Mouse (Mus musculus) c-Kit-positive CD71-negative TER-119-negative erythroid progenitor cells, embryonic 14.5 days (primary cell): ENCODE results near the gene Mecom.
"Not testable (repeated sequence)": the region's sequence is repeated elsewhere in the genome, so short reads cannot be mapped to it uniquely, and the experiment has no call there.

Experiments used
- DNase-seq: peaks from one replicate; pipeline ENCODE4 v3.0.0-alpha.2; 2013; ENCODE audit warnings: low read depth

Mecom gene

GRCm38 (mm10) chr3:30547908-30548307, at the start of gene Mecom:
Gene Mecom, minus strand, starts transcription at chr3:30548008.
- DNase-seq, result no peak

DNA sequence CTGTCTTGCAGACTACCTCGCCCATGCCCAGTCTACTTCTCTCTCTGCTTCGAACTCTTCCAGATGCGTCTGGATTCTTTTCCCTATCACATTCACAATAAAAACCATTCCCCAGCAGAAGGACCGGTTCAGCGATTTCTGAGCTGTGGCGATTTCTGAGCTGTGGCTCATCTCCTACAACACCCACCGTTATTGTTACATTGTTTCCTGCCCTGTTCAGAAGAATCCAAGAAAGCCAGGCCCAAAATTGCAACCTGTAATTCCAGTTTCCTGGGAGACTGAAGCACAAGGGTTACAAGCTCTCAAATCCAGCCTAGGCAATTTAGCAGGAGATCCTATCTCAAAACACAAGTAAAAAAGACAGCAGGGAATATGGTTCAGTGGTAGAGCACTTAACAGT, 49.5 kb upstream of the Mecom start:
- DNase-seq, result no peak

GRCm38 (mm10) chr3:30595111-30595832, 47.5 kb upstream of the Mecom start:
- no peak for DNase-seq

GRCm38 (mm10) chr3:30593719-30594485, 46.1 kb upstream of the Mecom start:
- DNase-seq, result no peak

DNA sequence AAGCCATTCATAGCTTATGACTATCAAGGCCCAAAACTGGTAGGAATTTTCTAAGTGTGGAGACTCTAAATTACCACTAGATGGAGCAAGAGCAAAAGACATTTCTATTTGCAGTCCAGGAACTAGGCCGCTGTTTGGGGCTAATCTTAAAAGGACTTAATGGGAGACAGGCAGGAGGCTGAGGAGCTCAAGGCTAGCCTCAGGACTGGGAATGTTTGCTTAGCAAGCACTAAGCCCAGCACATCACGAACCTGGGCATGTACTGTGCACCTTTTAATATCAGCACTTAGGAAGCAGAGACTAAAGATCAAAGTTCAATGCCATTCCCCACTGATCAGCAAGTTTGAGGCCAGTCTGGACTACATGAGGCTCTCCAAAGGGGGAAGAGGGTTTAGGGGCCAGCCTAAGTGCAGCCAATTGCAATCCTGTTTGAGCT, 44.6 kb upstream of the Mecom start:
- no peak for DNase-seq

- no peak for DNase-seq
Observed at GRCm38 (mm10) chr3:30588865-30589264, 41.1 kb upstream of the Mecom start.

DNA sequence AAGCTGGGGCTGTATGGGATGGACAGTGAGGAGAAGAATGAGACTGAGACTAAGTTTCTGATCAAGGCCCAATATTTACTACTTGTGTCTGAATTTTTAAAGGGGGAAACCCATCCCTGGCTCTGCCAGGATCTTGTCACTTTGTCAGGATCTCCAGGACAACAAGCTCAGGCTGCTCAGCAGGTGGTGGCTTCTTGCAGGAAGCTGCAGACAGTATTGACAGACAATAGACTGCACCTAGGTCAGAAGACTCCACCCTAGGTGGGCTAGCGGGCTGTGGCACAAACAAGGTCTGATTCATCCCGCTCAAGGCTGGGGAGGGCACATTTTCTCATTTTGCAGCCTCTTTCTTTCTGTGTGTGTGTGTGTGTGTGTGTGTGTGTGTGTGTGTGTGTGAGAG, 25.7 kb upstream of the Mecom start:
- no peak for DNase-seq

GRCm38 (mm10) chr3:30566333-30566732, 18.5 kb upstream of the Mecom start:
- not testable (repeated sequence) for DNase-seq

DNA sequence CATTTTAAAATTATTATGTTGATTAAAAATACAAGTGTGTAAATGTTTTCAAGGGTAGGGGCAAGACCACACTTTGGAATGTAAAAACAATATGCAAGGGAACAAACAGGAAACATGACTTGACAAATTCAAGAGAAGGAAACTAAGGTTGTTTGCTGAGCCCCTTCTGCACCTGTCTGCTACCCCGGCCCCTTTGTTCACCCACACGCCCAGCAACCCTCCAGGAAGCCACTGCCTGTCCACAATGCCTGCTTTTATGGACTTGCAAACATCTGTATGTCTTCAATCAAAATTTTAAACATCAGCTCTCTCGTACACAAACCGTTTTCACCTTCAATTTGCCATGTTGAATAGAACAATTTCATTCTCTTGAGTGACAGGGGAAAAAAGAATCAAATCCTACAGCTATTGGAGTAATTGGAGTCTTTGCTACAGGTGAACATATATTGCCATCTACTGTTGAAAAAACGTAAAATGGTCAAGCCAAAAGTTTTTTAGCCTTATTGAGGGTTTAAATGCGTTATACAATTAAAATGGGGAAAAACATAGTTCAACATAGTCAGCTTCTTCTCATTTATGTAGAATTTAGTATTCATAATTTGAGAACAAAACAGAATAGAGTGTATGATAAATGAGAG, 13.0 kb upstream of the Mecom start:
- DNase-seq, result no peak

DNA sequence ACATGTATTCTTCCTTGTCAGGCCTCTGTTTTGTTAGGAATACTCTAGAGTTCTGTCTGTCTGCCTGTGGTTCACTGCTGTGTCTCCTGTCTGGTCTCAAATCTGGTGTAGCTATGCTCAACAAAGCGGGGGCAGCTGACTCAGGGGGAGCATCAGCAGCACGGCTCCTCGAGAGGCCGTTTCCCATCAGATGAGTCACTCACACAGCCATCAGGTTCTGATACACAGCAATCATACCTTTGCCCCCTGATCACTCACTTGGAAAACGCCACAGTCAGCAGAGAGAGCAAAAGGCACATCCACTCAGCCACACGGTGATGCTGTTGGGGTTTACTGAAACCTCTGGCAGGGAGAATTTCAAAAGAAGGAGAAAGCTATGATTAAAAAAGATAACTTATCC, 5.9 kb upstream of the Mecom start:
- DNase-seq, result no peak

DNA sequence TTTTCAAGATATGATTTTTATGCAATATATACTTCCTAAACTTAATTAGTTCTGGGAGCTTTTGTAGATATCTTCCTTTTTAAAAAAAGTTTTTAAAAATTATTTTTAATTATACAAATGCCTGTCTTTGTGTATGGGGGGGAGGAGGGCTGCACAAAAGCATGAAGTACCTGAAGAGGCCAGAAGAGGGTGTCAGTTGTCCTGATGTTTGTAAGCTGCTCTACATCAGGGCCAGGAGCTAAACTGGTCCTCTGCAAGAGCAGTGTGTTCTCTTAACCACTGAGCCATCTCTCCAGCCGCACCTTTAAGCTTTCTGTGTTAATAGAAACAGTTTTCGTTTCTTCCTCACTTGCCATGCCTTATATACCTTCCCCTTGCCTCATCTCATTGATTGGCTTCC, 2.4 kb upstream of the Mecom start:
- no peak for DNase-seq

DNA sequence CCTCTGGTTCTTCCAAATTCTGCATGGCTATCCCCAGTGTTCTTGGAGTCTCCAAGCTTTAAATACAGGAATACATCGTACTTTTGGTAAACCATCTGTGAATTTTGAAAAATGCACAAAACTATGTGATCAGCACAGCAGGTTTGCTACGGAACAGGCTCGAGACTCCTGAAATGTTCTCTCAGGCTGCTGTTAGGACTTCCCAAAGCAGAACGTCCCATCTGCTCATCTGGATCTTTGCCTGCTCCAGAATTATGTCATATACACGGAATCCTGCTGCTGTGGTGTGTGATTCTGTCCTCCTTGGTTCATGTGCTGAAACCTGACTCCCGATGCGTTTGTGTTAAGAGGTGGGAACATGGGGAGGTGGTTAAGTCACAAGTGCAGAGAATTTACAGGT, 1.1 kb upstream of the Mecom start:
- DNase-seq, result no peak

- DNase-seq, result no peak
Observed at GRCm38 (mm10) chr3:30546831-30547369, 908 bp downstream of the Mecom start.

GRCm38 (mm10) chr3:30546366-30546765, 1.4 kb downstream of the Mecom start:
- DNase-seq, result no peak

DNA sequence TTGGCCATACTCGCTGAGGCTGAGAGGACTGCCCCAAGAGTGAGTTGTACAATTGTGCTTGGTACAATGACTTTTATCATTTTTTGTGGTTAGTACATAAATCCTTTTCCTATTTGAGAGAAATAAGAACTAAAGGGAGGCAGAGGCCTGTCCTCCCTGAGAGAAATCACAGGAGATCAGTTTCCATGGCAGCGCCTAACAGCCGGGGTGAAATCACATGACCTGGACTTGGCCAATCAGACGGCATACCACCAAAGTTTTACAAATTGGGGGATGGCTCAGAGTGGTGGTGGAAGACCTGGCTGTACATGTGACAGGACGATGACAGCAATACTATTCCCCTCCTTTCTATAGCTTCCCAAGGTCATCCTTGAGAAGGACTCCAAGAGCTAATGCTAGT, 2.6 kb downstream of the Mecom start:
- no peak for DNase-seq

DNA sequence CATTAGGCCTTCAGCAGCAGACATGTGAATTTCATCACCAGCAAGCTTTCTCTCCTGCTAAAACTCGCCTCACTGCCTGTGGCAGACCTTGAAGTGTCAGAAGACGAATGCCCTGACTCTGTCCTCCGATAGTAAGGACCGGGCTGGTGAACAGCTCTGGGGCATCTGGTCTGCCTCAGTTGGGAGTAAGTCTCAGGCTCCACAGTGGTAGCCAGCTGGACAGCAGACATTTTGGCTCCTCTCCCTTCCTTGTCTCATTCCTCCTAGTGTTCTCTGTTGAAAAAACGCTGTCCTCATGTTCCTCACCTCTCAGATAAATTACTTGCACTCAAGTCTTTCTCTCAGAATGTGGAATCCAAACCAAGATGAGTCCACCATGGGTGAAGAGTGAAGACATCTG, 3.5 kb downstream of the Mecom start:
- no peak for DNase-seq

DNA sequence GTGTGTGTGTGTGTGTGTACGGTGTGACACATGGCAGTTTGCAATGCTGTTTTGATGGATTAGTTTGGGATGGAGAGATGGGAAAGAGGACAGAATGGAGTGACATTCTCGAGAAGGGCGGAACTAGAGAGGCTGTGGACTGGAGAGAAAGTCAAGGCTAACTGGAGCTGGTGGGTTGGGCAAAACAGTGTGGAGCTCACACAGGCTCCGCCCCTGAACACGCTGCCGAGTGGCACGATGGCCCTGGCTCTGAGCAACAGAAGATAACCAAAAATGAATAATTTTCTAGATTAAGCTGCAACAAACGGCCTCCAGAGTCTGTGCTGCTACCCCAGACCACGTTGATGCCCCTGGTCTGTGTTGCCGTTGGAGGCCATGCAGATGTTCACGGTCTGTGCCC, 12.0 kb downstream of the Mecom start:
- DNase-seq, result no peak

DNA sequence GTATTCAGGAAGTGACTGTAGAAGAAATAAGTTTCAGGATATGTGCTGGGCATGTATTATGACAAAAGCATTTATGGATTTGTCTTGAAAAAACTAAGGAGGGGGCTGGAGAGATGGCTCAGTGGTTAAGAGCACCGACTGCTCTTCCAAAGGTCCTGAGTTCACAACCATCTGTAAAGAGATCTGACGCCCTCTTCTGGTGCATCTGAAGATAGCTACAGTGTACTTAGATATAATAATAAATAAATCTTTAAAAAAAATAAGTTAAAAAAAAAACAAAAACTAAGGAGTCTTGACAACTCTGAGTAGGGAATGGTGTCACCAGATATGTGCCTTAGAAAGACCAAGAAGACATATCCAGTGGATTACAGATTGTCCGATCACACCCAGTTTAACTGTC, 27.1 kb downstream of the Mecom start:
- DNase-seq, result not testable (repeated sequence)

DNA sequence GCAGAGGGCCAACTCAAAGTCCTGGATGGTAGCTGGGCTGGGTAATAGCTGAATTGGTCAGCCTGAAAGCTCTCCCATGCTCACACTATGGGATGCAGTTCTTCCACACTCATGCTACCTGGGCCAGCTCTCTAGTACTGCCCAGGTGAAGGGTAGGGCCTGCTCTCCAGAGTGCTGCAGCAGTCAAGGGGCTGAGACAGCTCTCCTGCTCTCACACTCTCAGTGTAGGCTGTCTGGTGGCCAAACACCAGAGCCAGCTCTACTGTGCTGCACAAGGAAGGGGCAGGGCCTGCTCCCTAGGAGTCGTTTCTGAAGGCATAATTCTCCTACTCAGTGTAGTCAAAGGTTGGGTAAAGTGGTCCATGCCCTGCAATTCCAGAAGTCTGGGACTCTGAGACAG, 28.4 kb downstream of the Mecom start:
- DNase-seq, result no peak

- no peak for DNase-seq
Observed at GRCm38 (mm10) chr3:30515795-30516170, 32.0 kb downstream of the Mecom start.

DNA sequence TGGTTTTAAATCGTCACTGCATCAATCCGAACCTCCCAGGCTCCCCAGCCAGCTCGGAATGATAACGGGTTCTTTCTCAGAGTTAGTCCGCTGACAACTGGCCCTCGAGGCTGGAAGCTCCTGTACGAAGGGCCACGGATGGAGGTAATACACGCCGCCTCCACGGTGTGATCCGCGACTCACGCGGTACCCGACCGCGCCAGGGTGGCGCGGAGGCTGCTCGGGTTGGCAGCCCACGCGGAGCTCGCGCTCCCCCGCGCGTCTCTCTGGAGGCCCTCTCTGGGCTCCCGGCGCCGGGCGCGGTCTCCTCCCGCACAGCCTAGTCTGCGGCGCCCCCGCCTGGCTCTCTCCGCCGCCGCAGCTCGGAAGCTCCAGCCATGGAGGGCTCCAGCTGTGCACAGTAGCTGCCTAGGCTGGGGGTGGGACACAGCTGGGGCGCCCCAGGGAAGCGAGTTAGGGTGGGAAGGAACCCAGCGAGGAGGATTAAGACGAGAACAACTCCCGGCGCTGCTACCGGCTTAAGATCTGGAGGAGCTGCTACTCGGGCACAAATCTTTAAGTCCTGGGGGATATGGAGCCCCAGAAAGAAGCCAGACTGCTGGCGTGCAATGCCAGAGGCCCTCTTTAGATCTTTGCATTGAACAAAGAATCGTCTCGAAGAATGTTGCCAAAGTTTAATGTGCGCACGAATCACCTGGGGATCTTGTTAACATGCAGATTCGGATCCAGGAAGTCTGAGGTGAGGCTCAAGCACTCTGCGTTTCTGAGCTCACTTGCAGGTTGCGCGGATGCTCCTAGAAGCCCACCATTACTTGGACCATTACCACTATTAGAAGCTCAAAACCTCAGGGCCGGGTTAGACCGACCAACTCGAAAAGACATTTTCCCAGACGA, 32.7 kb downstream of the Mecom start:
- no peak for DNase-seq
